Mouse (Mus musculus) frontal cortex, postnatal 36 days (tissue): ENCODE data around the gene Olfr847.

Source experiments
- DNase-seq, 2 experiments: peaks; one replicate each; pipeline ENCODE4 v3.0.0; 2022; ENCODE audit warnings: low spot score in 2 of 2

Gene Olfr847

DNA sequence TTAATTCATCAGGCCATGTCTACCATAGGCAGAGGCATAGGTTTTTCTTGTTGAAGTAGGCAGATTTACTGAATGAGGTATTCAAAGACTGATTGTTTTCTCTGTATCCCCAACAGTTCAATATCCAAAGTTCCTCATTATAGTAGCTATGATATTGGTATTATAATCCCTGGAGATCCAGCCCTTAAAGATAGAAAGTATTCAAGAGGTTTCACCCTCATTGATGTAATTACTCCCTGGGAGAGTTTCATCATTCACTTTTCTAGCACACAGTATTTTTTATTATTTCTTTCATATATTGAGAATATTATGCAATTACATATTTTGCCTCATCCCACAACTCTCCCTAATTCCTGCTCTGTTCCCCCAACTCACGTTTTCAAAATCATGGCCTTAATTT is at the start of gene Olfr847:
TSS of gene Olfr847 (minus strand) at position 101 of the 400 bp plus-strand sequence.
- no peak for DNase-seq

DNA sequence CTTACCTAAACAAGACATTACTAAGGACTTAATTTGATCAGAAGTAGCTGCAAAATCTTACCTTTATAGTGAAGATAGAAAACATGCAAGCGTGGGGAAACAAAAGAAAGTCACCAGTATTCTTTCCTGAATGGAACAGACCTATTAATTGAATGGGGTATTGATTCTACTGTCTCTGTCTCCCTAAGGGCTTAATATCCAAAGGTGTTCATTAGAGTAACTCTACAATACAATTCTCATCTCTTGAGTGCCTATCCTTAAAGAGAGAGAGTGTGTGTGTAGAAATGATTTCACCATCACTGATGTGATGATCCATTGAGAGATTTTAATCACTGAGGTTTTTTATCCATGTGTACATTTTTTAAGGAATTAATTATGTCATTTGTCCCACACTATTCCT is 14.6 kb downstream of the Olfr847 start, which contains the start of gene Olfr846:
TSS of gene Olfr846 (minus strand) at position 101 of the 400 bp plus-strand sequence.
- DNase-seq: no peak

DNA sequence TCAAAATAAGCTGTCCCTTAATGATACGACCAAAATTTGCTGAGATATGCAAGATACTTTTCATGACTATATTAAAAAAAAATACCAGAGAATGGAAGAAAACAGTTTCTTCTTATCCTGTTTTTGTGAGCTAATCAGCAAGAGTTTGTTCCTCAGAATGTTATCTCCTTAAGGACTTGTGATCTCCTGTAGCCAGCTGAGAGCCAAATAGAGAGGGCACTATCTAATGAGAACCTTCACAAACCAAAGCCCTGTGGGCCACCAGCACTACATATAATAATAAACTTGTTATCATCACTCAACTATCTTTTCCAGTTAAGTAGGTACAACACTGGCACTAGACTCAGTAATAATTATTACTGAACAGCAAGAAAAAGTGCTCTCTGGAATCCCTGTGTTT is 42.3 kb downstream of the Olfr847 start, which contains the start of gene Olfr845:
TSS of gene Olfr845 (plus strand) at position 301 of the 400 bp plus-strand sequence.
- no peak for DNase-seq
